11 mouse cellular contexts compared by ENCODE assay signal in genomic region chr17:12452862-12453531, GRCm38 (mm10). TPM values are rescaled to one million over a fixed set of nuclear protein-coding genes. Genes with fewer than 3 reads are reported as not detected.
DNase-seq lines count a peak whose midpoint lies in the region; ATAC-seq and TF ChIP-seq lines count a peak whose summit lies in the region.
"Had no signal": no experiment of that assay in that cellular context is flagged by ENCODE, and none has a peak within 500 bp of the region (broad histone marks: within the 10 kb centered on the region; RNA-seq: fewer than 3 reads in every experiment).

No protein-coding gene starts in this region.

- peak; percentile 27 for DNase-seq in forebrain, embryonic 14.5 days (ENCODE audit: low spot score)
- peak; percentile 28 for DNase-seq in liver, postnatal 0 days
- DNase-seq in ZHBTc4 (ENCODE audit: low read depth, low spot score) = peak; percentile 32
- no peak for DNase-seq in gastrocnemius, postnatal 14 days

- intact Hi-C loops in gastrocnemius, postnatal 14 days (cut with DNase I; ENCODE audit: low total_unique reads) = no loop called here

- H3K9me3 ChIP-seq in forebrain, embryonic 14.5 days (replicated peaks; ENCODE audit: control insufficient read depth, low read length) = no peaks in the 10 kb centered on the region
- H3K9me3 ChIP-seq in forebrain, embryonic 16.5 days (ENCODE audit: control insufficient read depth, low read length) = no peaks in the 10 kb centered on the region
- H3K9me3 ChIP-seq in liver, postnatal 0 days (ENCODE audit: low read length) = no peaks in the 10 kb centered on the region
- H3K9me3 ChIP-seq in liver, embryonic 12.5 days (replicated peaks) = no peaks in the 10 kb centered on the region
- no peaks in the 10 kb centered on the region for H3K9me3 ChIP-seq in intestine, embryonic 15.5 days
- no peaks in the 10 kb centered on the region for H3K9me3 ChIP-seq in forebrain, embryonic 15.5 days

- no peak for TF ChIP-seq CTCF in liver, postnatal 0 days (IDR thresholded peaks at IDR 0.05; ENCODE audit: low read depth)

- no peaks in the 10 kb centered on the region for H3K36me3 ChIP-seq in forebrain, embryonic 14.5 days (ENCODE audit: control insufficient read depth, insufficient read depth, low read length)
- no peaks in the 10 kb centered on the region for H3K36me3 ChIP-seq in forebrain, embryonic 16.5 days (ENCODE audit: control insufficient read depth, insufficient read depth)
- H3K36me3 ChIP-seq in liver, postnatal 0 days (replicated peaks; ENCODE audit: insufficient read depth, low read length) = no peaks in the 10 kb centered on the region
- no peaks in the 10 kb centered on the region for H3K36me3 ChIP-seq in liver, embryonic 12.5 days
- H3K36me3 ChIP-seq in intestine, embryonic 15.5 days = no peaks in the 10 kb centered on the region
- no peaks in the 10 kb centered on the region for H3K36me3 ChIP-seq in forebrain, embryonic 15.5 days

- WGBS in forebrain, embryonic 14.5 days = 70% methylated on average over 11 of the region's 11 CpGs
- WGBS in forebrain, embryonic 16.5 days = 60% methylated on average over 11 of the region's 11 CpGs
- 60% methylated on average over 11 of the region's 11 CpGs for WGBS in liver, postnatal 0 days (ENCODE audit: insufficient replicate concordance)
- 70% methylated on average over 11 of the region's 11 CpGs for WGBS in liver, embryonic 12.5 days (ENCODE audit: insufficient replicate concordance)
- WGBS in intestine, embryonic 15.5 days = 48% methylated on average over 11 of the region's 11 CpGs
- WGBS in forebrain, embryonic 15.5 days = 63% methylated on average over 11 of the region's 11 CpGs

- no peaks in the 10 kb centered on the region for H3K4me1 ChIP-seq in forebrain, embryonic 14.5 days (ENCODE audit: control insufficient read depth, insufficient read depth, low read length)
- H3K4me1 ChIP-seq in forebrain, embryonic 16.5 days (replicated peaks; ENCODE audit: control insufficient read depth, insufficient read depth, low read length) = 0 out of 2 replicates have a peak, but pooled peaks cover 3% of the 10 kb centered on the region
- H3K4me1 ChIP-seq in liver, postnatal 0 days (ENCODE audit: insufficient read depth) = no peaks in the 10 kb centered on the region
- H3K4me1 ChIP-seq in liver, embryonic 12.5 days = no peaks in the 10 kb centered on the region
- H3K4me1 ChIP-seq in intestine, embryonic 15.5 days (replicated peaks) = peaks cover 2% of the 10 kb centered on the region
- 0 out of 2 replicates have a peak, but pooled peaks cover 4% of the 10 kb centered on the region for H3K4me1 ChIP-seq in forebrain, embryonic 15.5 days

- H3K4me3 ChIP-seq in forebrain, embryonic 14.5 days (ENCODE audit: low read depth, low read length) = no peak overlapping the region
- H3K4me3 ChIP-seq in forebrain, embryonic 16.5 days (replicated peaks; ENCODE audit: low read length) = no peak overlapping the region
- no peak overlapping the region for H3K4me3 ChIP-seq in liver, postnatal 0 days (ENCODE audit: low read depth, low read length)
- H3K4me3 ChIP-seq in liver, embryonic 12.5 days = no peak overlapping the region
- no peak overlapping the region for H3K4me3 ChIP-seq in intestine, embryonic 15.5 days (replicated peaks)
- no peak overlapping the region for H3K4me3 ChIP-seq in forebrain, embryonic 15.5 days
- H3K4me3 ChIP-seq: erythroblast, embryonic 14.5 days had no signal

- H3K27ac ChIP-seq in forebrain, embryonic 14.5 days (ENCODE audit: low read depth, low read length) = no peak overlapping the region
- no peak overlapping the region for H3K27ac ChIP-seq in forebrain, embryonic 16.5 days (ENCODE audit: low read length)
- H3K27ac ChIP-seq in liver, postnatal 0 days (ENCODE audit: low read depth) = no peak overlapping the region
- H3K27ac ChIP-seq in liver, embryonic 12.5 days = no peak overlapping the region
- H3K27ac ChIP-seq in intestine, embryonic 15.5 days = no peak overlapping the region
- H3K27ac ChIP-seq in forebrain, embryonic 15.5 days (replicated peaks) = no peak overlapping the region
- H3K27ac ChIP-seq: macrophage had no signal

- TF ChIP-seq EP300 in liver, postnatal 0 days (IDR thresholded peaks at IDR 0.05; ENCODE audit: low read depth) = no peak

- H3K4me2 ChIP-seq in forebrain, embryonic 14.5 days (ENCODE audit: low read length) = no peak overlapping the region
- H3K4me2 ChIP-seq in forebrain, embryonic 16.5 days (ENCODE audit: low read length) = no peak overlapping the region
- H3K4me2 ChIP-seq in liver, postnatal 0 days (ENCODE audit: low read depth, low read length) = no peak overlapping the region
- H3K4me2 ChIP-seq in liver, embryonic 12.5 days = no peak overlapping the region
- no peak overlapping the region for H3K4me2 ChIP-seq in intestine, embryonic 15.5 days (replicated peaks)
- no peak overlapping the region for H3K4me2 ChIP-seq in forebrain, embryonic 15.5 days (replicated peaks)

- H3K27me3 ChIP-seq in forebrain, embryonic 14.5 days (replicated peaks; ENCODE audit: control insufficient read depth, insufficient read depth, low read length) = no peaks in the 10 kb centered on the region
- no peaks in the 10 kb centered on the region for H3K27me3 ChIP-seq in forebrain, embryonic 16.5 days (replicated peaks; ENCODE audit: control insufficient read depth, insufficient read depth, low read length)
- no peaks in the 10 kb centered on the region for H3K27me3 ChIP-seq in liver, postnatal 0 days (ENCODE audit: insufficient read depth, low read length)
- H3K27me3 ChIP-seq in liver, embryonic 12.5 days (replicated peaks) = no peaks in the 10 kb centered on the region
- H3K27me3 ChIP-seq in intestine, embryonic 15.5 days (replicated peaks) = no peaks in the 10 kb centered on the region
- no peaks in the 10 kb centered on the region for H3K27me3 ChIP-seq in forebrain, embryonic 15.5 days

- no peak for ATAC-seq in forebrain, embryonic 14.5 days
- ATAC-seq in forebrain, embryonic 16.5 days = no peak
- peak; percentile 87 for ATAC-seq in liver, postnatal 0 days
- ATAC-seq in liver, embryonic 12.5 days = no peak
- peak; percentile 71; the same call in 1 of the 2 replicates for ATAC-seq in intestine, embryonic 15.5 days
- no peak for ATAC-seq in forebrain, embryonic 15.5 days (replicated peaks)
- ATAC-seq: inflammation-experienced regulatory T-cells, adult 6 months had no signal

- H3K9ac ChIP-seq in forebrain, embryonic 14.5 days (ENCODE audit: low read length) = no peak overlapping the region
- H3K9ac ChIP-seq in forebrain, embryonic 16.5 days (replicated peaks; ENCODE audit: low read depth, low read length) = no peak overlapping the region
- H3K9ac ChIP-seq in liver, postnatal 0 days (replicated peaks) = no peak overlapping the region
- no peak overlapping the region for H3K9ac ChIP-seq in liver, embryonic 12.5 days
- no peak overlapping the region for H3K9ac ChIP-seq in intestine, embryonic 15.5 days
- no peak overlapping the region for H3K9ac ChIP-seq in forebrain, embryonic 15.5 days (replicated peaks)

RNA-seq across cellular contexts. Expression of gene Slc22a3, which starts 54.5 kb away (rescaled TPM):
- 0.11 and 0.49 TPM in 2 replicates for polyA plus RNA-seq in forebrain, embryonic 14.5 days (2014; fragmentation: Nextera tagmentation; extraction: Ambion mirVana)
- 0.48 and 1.1 TPM in 2 replicates for polyA plus RNA-seq in forebrain, embryonic 16.5 days (2015; fragmentation: Nextera tagmentation; extraction: Ambion mirVana)
- polyA plus RNA-seq in liver, postnatal 0 days (2015; fragmentation: Nextera tagmentation; extraction: Ambion mirVana) = 0.65 TPM in 2 replicates
- 2.2 and 2.5 TPM in 2 replicates for polyA plus RNA-seq in liver, embryonic 12.5 days (2016; fragmentation: Nextera tagmentation; extraction: Ambion mirVana)
- polyA plus RNA-seq in intestine, embryonic 15.5 days (2015; fragmentation: Nextera tagmentation; extraction: Ambion mirVana) = 0.16 and 0.21 TPM in 2 replicates
- 1 to 10 TPM; 3.4 to 3.5 TPM for total RNA-seq in gastrocnemius, postnatal 14 days (2021)
- polyA plus RNA-seq in forebrain, embryonic 15.5 days (2015; fragmentation: Nextera tagmentation; extraction: Ambion mirVana) = 0.15 and 0.51 TPM in 2 replicates
- polyA plus RNA-seq: erythroblast, embryonic 14.5 days; macrophage had no signal

Comparison
In these comparisons a context has a peak if more than half of its experiments do, and no peak if none do; other contexts are left out.
1. ATAC-seq: peak in liver, postnatal 0 days (single experiment) and intestine, embryonic 15.5 days (single experiment); none in forebrain, embryonic 14.5 days (single experiment), forebrain, embryonic 16.5 days (single experiment), liver, embryonic 12.5 days (single experiment) and forebrain, embryonic 15.5 days (single experiment).